Mouse (Mus musculus) left cerebral cortex, postnatal 10 days (tissue): ENCODE data around the gene Nlgn2. TPM values are rescaled to one million over a fixed set of nuclear protein-coding genes. Genes with fewer than 3 reads are reported as not detected.

Source experiments
- DNase-seq, 2 experiments: peaks; one replicate each; pipeline ENCODE4 v3.0.0; 2021 to 2022; ENCODE audit warnings: low spot score in 2 of 2, mixed read lengths in 1 of 2; ENCODE audit errors: extremely low spot score in 1 of 2
- intact Hi-C: fragments of 180-260 bp; cut with DNase I; formaldehyde crosslinking; loops from one replicate; pipeline ENCODE4 v1.15.1; 2025
- microRNA-seq: library from miRNA; unstranded; fragments of <30 nt; microRNA quantifications from one replicate; pipeline ENCODE4 v1.2.0, GENCODE M21; 2022
- total RNA-seq, 2 experiments: library from RNA; stranded (reverse); gene quantifications; 2 replicates each; pipeline ENCODE4 v1.2.3; 2021

Gene Nlgn2
- total RNA-seq, 2 experiments from 2014 or later = 268 to 274 TPM

GRCm38 (mm10) chr11:69778258-69778982 is 59.2 kb downstream of the Nlgn2 start:
- peak in 1 of 2 experiments; percentile 60 for DNase-seq
- intact Hi-C loops = no loop called here

- DNase-seq = no peak
- intact Hi-C loops = no loop called here
These were observed 59.9 kb downstream of the Nlgn2 start for GRCm38 (mm10) chr11:69777504-69778257.

- intact Hi-C loops = no loop called here
- no peak for DNase-seq
These were observed 61.1 kb downstream of the Nlgn2 start for GRCm38 (mm10) chr11:69776488-69776887.

- intact Hi-C loops = no loop called here
- peak in 1 of 2 experiments; percentile 60 for DNase-seq
These were observed 61.9 kb downstream of the Nlgn2 start for GRCm38 (mm10) chr11:69775716-69776115.

- DNase-seq = no peak
- intact Hi-C loops = no loop called here
These were observed 62.6 kb downstream of the Nlgn2 start for GRCm38 (mm10) chr11:69774961-69775360.

Small RNA genes within 50 kb of the gene (microRNA-seq; reads per million reads assigned to microRNA genes)
- gene Mir6924 = not detected

Other genes starting within 250 kb of the Nlgn2 start
- 100 to 1,000 TPM; 395 to 416 TPM for gene Atp1b2, start 231.8 kb downstream of the Nlgn2 start, total RNA-seq
- not detected for gene Shbg, start 219.9 kb downstream of the Nlgn2 start, total RNA-seq
- 10 to 100 TPM; 12.7 to 15.2 TPM for gene Sat2, start 215.8 kb downstream of the Nlgn2 start, total RNA-seq
- 10 to 100 TPM; 92.0 to 99.4 TPM for gene Fxr2, start 204.8 kb downstream of the Nlgn2 start, total RNA-seq
- not detected for gene Sox15, start 182.5 kb downstream of the Nlgn2 start, total RNA-seq
- 10 to 100 TPM; 87.3 to 95.6 TPM for gene Mpdu1, start 175.1 kb downstream of the Nlgn2 start, total RNA-seq
- gene Cd68, start 171.6 kb downstream of the Nlgn2 start, total RNA-seq = 10 to 100 TPM; 11.6 to 12.2 TPM
- 100 to 1,000 TPM; 455 to 466 TPM for gene Eif4a1, start 165.4 kb downstream of the Nlgn2 start, total RNA-seq
- gene Senp3, start 155.7 kb downstream of the Nlgn2 start, total RNA-seq = 100 to 1,000 TPM in 1 of 2 experiments, 10 to 100 TPM in 1; 96.9 to 103 TPM
- gene Tnfsf13, start 152.0 kb downstream of the Nlgn2 start, total RNA-seq = 1 to 10 TPM in 1 of 2 experiments, under 1 TPM in 1; 0.39 to 1.6 TPM
- gene Tnfsf12, start 141.9 kb downstream of the Nlgn2 start, total RNA-seq = 1 to 10 TPM; 7.4 TPM
- gene Tnfsfm13, start 141.7 kb downstream of the Nlgn2 start, total RNA-seq = 1 to 10 TPM in 1 of 2 experiments, under 1 TPM in 1; 0.81 to 1.5 TPM
- 10 to 100 TPM; 52.1 to 52.9 TPM for gene Polr2a, start 79.1 kb downstream of the Nlgn2 start, total RNA-seq
- gene Slc35g3, start 75.8 kb downstream of the Nlgn2 start, total RNA-seq = not detected
- 10 to 100 TPM; 57.1 to 67.6 TPM for gene Zbtb4, start 71.9 kb downstream of the Nlgn2 start, total RNA-seq
- gene Chrnb1, start 41.8 kb downstream of the Nlgn2 start, total RNA-seq = 1 to 10 TPM in 1 of 2 experiments, under 1 TPM in 1; 0.95 to 1.2 TPM
- gene Fgf11, start 35.9 kb downstream of the Nlgn2 start, total RNA-seq = 10 to 100 TPM; 20.0 to 21.5 TPM
- not detected for gene Tmem102, start 32.2 kb downstream of the Nlgn2 start, total RNA-seq
- not detected for gene Gm39566, start 22.5 kb downstream of the Nlgn2 start, total RNA-seq
- gene Spem2, start 19.3 kb downstream of the Nlgn2 start, total RNA-seq = not detected
- gene Spem1, start 15.6 kb downstream of the Nlgn2 start, total RNA-seq = under 1 TPM; 0.45 to 0.57 TPM
- gene Tmem256, start 730 bp upstream of the Nlgn2 start, total RNA-seq = 100 to 1,000 TPM; 151 to 159 TPM
- 10 to 100 TPM; 28.4 to 32.2 TPM for gene Plscr3, start 8.6 kb upstream of the Nlgn2 start, total RNA-seq
- gene Tnk1, start 20.9 kb upstream of the Nlgn2 start, total RNA-seq = under 1 TPM; 0.11 to 0.14 TPM
- gene Tmem95, start 40.2 kb upstream of the Nlgn2 start, total RNA-seq = not detected
- under 1 TPM; 0.57 to 0.62 TPM for gene Kctd11, start 43.6 kb upstream of the Nlgn2 start, total RNA-seq
- gene Acap1, start 57.8 kb upstream of the Nlgn2 start, total RNA-seq = under 1 TPM; 0.15 to 0.26 TPM
- 1 to 10 TPM; 1.8 TPM for gene 2810408A11Rik, start 63.2 kb upstream of the Nlgn2 start, total RNA-seq
- 100 to 1,000 TPM; 126 to 129 TPM for gene Neurl4, start 63.3 kb upstream of the Nlgn2 start, total RNA-seq
- gene Gps2, start 76.1 kb upstream of the Nlgn2 start, total RNA-seq = 10 to 100 TPM; 24.8 to 25.7 TPM
- gene Eif5a, start 84.2 kb upstream of the Nlgn2 start, total RNA-seq = 100 to 1,000 TPM; 525 to 535 TPM
- 1 to 10 TPM; 9.5 TPM for gene Ybx2, start 98.0 kb upstream of the Nlgn2 start, total RNA-seq
- 1 to 10 TPM; 1.3 to 1.4 TPM for gene Slc2a4, start 110.4 kb upstream of the Nlgn2 start, total RNA-seq
- gene Cldn7, start 127.0 kb upstream of the Nlgn2 start, total RNA-seq = not detected
- gene Ctdnep1, start 143.4 kb upstream of the Nlgn2 start, total RNA-seq = 100 to 1,000 TPM; 104 to 118 TPM
- 100 to 1,000 TPM; 114 to 125 TPM for gene Elp5, start 144.7 kb upstream of the Nlgn2 start, total RNA-seq
- 100 to 1,000 TPM; 252 to 266 TPM for gene Gabarap, start 153.4 kb upstream of the Nlgn2 start, total RNA-seq
- gene Phf23, start 158.0 kb upstream of the Nlgn2 start, total RNA-seq = 10 to 100 TPM; 35.2 to 38.6 TPM
- 10 to 100 TPM; 27.5 to 30.3 TPM for gene Dvl2, start 162.8 kb upstream of the Nlgn2 start, total RNA-seq
- gene Acadvl, start 177.6 kb upstream of the Nlgn2 start, total RNA-seq = 10 to 100 TPM; 44.8 to 48.0 TPM
- 100 to 1,000 TPM; 871 to 875 TPM for gene Dlg4, start 179.2 kb upstream of the Nlgn2 start, total RNA-seq
- 1 to 10 TPM; 1.4 to 1.5 TPM for gene Asgr1, start 216.3 kb upstream of the Nlgn2 start, total RNA-seq